Mouse (Mus musculus): ENCODE results near the gene Wfdc1. TPM values are rescaled to one million over a fixed set of nuclear protein-coding genes. Genes with fewer than 3 reads are reported as not detected.

Gene Wfdc1
- polyA plus RNA-seq, 1 experiment from 2014 or later, result 3.4 TPM

- Histone ChIP-seq H3K36me3 (ENCODE audit: insufficient read depth) (no peaks in the 10 kb centered on the region), H3K27ac (ENCODE audit: low read depth) (no peak overlapping the region), H3K9ac (no peak overlapping the region), H3K4me2 (no peak overlapping the region), H3K27me3 (ENCODE audit: insufficient read depth, low read length) (peaks cover 37% of the 10 kb centered on the region), H3K9me3 (ENCODE audit: low read depth, low read length) (no peaks in the 10 kb centered on the region), H3K4me1 (ENCODE audit: insufficient read depth) (no peaks in the 10 kb centered on the region), H3K4me3 (ENCODE audit: low read depth, low read length) (no peak overlapping the region)
- 36% methylated on average over 7 of the region's 7 CpGs for WGBS
- DNase-seq (no peak), ATAC-seq (ENCODE audit: insufficient read depth) (no peak)
- TF ChIP-seq CTCF (IDR thresholded peaks at IDR 0.05; ENCODE audit: low read depth), result no peak
Measured at GRCm38 (mm10) chr8:119702965-119703364, 36.8 kb downstream of the Wfdc1 start.

GRCm38 (mm10) chr8:119707146-119707545 lies 41.0 kb downstream of the Wfdc1 start:
- no peak overlapping the region for H3K27ac ChIP-seq (ENCODE audit: low read depth)
- no peak overlapping the region for H3K4me3 ChIP-seq (ENCODE audit: low read depth, low read length)
- DNase-seq (no peak), ATAC-seq (ENCODE audit: insufficient read depth) (no peak)
- 79% methylated on average over 9 of the region's 9 CpGs for WGBS
- no peak for TF ChIP-seq CTCF (IDR thresholded peaks at IDR 0.05; ENCODE audit: low read depth)
- no peak overlapping the region for H3K4me2 ChIP-seq
- no peaks in the 10 kb centered on the region for H3K4me1 ChIP-seq (ENCODE audit: insufficient read depth)
- no peaks in the 10 kb centered on the region for H3K9me3 ChIP-seq (ENCODE audit: low read depth, low read length)
- H3K27me3 ChIP-seq (ENCODE audit: insufficient read depth, low read length), result 0 out of 2 replicates have a peak, but pooled peaks cover 3% of the 10 kb centered on the region
- no peaks in the 10 kb centered on the region for H3K36me3 ChIP-seq (ENCODE audit: insufficient read depth)
- H3K9ac ChIP-seq, result no peak overlapping the region

GRCm38 (mm10) chr8:119708471-119708870 lies 42.3 kb downstream of the Wfdc1 start:
- 88% methylated on average over 8 of the region's 8 CpGs for WGBS
- ATAC-seq (ENCODE audit: insufficient read depth), result no peak
- H3K27ac ChIP-seq (ENCODE audit: low read depth), result no peak overlapping the region

GRCm38 (mm10) chr8:119708878-119709702 lies 42.9 kb downstream of the Wfdc1 start:
- Histone ChIP-seq H3K9me3 (ENCODE audit: low read depth, low read length) (no peaks in the 10 kb centered on the region), H3K4me2 (no peak overlapping the region), H3K4me3 (ENCODE audit: low read depth, low read length) (no peak overlapping the region), H3K9ac (no peak overlapping the region), H3K36me3 (ENCODE audit: insufficient read depth) (no peaks in the 10 kb centered on the region), H3K4me1 (ENCODE audit: insufficient read depth) (no peaks in the 10 kb centered on the region), H3K27me3 (ENCODE audit: insufficient read depth, low read length) (no peaks in the 10 kb centered on the region), H3K27ac (ENCODE audit: low read depth) (no peak overlapping the region)
- 55% methylated on average over 14 of the region's 14 CpGs for WGBS
- ATAC-seq (ENCODE audit: insufficient read depth) (0 out of 2 replicates have a peak, but pooled peaks have one; percentile 38), DNase-seq (no peak)
- no peak for TF ChIP-seq CTCF (IDR thresholded peaks at IDR 0.05; ENCODE audit: low read depth)

More at GRCm38 (mm10) chr8:119708471-119708870, 42.3 kb downstream of the Wfdc1 start:
- Histone ChIP-seq H3K36me3 (ENCODE audit: insufficient read depth) (no peaks in the 10 kb centered on the region), H3K9ac (no peak overlapping the region), H3K9me3 (ENCODE audit: low read depth, low read length) (no peaks in the 10 kb centered on the region), H3K4me2 (no peak overlapping the region), H3K4me3 (ENCODE audit: low read depth, low read length) (no peak overlapping the region), H3K4me1 (ENCODE audit: insufficient read depth) (no peaks in the 10 kb centered on the region), H3K27me3 (ENCODE audit: insufficient read depth, low read length) (no peaks in the 10 kb centered on the region)
- DNase-seq, result no peak
- no peak for TF ChIP-seq CTCF (IDR thresholded peaks at IDR 0.05; ENCODE audit: low read depth)

- TF ChIP-seq CTCF (IDR thresholded peaks at IDR 0.05; ENCODE audit: low read depth), result no peak
- Histone ChIP-seq H3K9ac (no peak overlapping the region), H3K4me1 (ENCODE audit: insufficient read depth) (no peaks in the 10 kb centered on the region), H3K27ac (ENCODE audit: low read depth) (no peak overlapping the region), H3K36me3 (ENCODE audit: insufficient read depth) (no peaks in the 10 kb centered on the region), H3K9me3 (ENCODE audit: low read depth, low read length) (no peaks in the 10 kb centered on the region), H3K4me3 (ENCODE audit: low read depth, low read length) (no peak overlapping the region), H3K27me3 (ENCODE audit: insufficient read depth, low read length) (no peaks in the 10 kb centered on the region), H3K4me2 (no peak overlapping the region)
- 64% methylated on average over 11 of the region's 11 CpGs for WGBS
- ATAC-seq (ENCODE audit: insufficient read depth) (no peak), DNase-seq (no peak)
Measured at GRCm38 (mm10) chr8:119709703-119710093, 43.5 kb downstream of the Wfdc1 start.

- Histone ChIP-seq H3K36me3 (ENCODE audit: insufficient read depth) (no peaks in the 10 kb centered on the region), H3K4me3 (ENCODE audit: low read depth, low read length) (no peak overlapping the region), H3K4me2 (no peak overlapping the region), H3K9me3 (ENCODE audit: low read depth, low read length) (no peaks in the 10 kb centered on the region), H3K9ac (no peak overlapping the region), H3K27ac (ENCODE audit: low read depth) (no peak overlapping the region), H3K4me1 (ENCODE audit: insufficient read depth) (peaks cover 8% of the 10 kb centered on the region; the same call in 1 of the 2 replicates), H3K27me3 (ENCODE audit: insufficient read depth, low read length) (no peaks in the 10 kb centered on the region)
- WGBS, result 45% methylated on average over 6 of the region's 6 CpGs
- ATAC-seq (ENCODE audit: insufficient read depth) (no peak), DNase-seq (peak; percentile 43)
- TF ChIP-seq CTCF (IDR thresholded peaks at IDR 0.05; ENCODE audit: low read depth), result no peak
Measured at GRCm38 (mm10) chr8:119712226-119712625, 46.1 kb downstream of the Wfdc1 start.

GRCm38 (mm10) chr8:119713421-119713820 lies 47.3 kb downstream of the Wfdc1 start:
- WGBS, result 69% methylated on average over 5 of the region's 5 CpGs
- Histone ChIP-seq H3K9ac (no peak overlapping the region), H3K9me3 (ENCODE audit: low read depth, low read length) (no peaks in the 10 kb centered on the region), H3K36me3 (ENCODE audit: insufficient read depth) (no peaks in the 10 kb centered on the region), H3K27ac (ENCODE audit: low read depth) (no peak overlapping the region), H3K27me3 (ENCODE audit: insufficient read depth, low read length) (no peaks in the 10 kb centered on the region), H3K4me3 (ENCODE audit: low read depth, low read length) (no peak overlapping the region), H3K4me1 (ENCODE audit: insufficient read depth) (peaks cover 8% of the 10 kb centered on the region; the same call in 1 of the 2 replicates), H3K4me2 (no peak overlapping the region)
- DNase-seq (no peak), ATAC-seq (ENCODE audit: insufficient read depth) (no peak)
- TF ChIP-seq CTCF (IDR thresholded peaks at IDR 0.05; ENCODE audit: low read depth), result no peak
